Mouse (Mus musculus) testis, adult 2 months (tissue): ENCODE results near the gene Actc1.

Experiments used
- CTCF ChIP-seq: fragments of 200-500 bp; IDR thresholded peaks from 2 replicates; pipeline ENCODE4 v1.5.1; 2012; ENCODE audit warnings: low read depth, mild to moderate bottlenecking, inconsistent platforms, low read length, moderate library complexity; ENCODE audit not compliant: control insufficient read depth, insufficient read depth, insufficient replicate concordance
- POLR2A ChIP-seq: fragments of 200-500 bp; IDR thresholded peaks from 2 replicates; pipeline ENCODE4 v1.6.1; 2012; ENCODE audit warnings: low read depth, mild to moderate bottlenecking, inconsistent platforms, low read length, moderate library complexity; ENCODE audit not compliant: control insufficient read depth

- TF ChIP-seq POLR2A, result no peak
- no peak for TF ChIP-seq CTCF
Observed at GRCm38 (mm10) chr2:113997484-113997883, 55.9 kb downstream of the Actc1 start.
